Mouse (Mus musculus): ENCODE results near the gene Tmem72.

DNA sequence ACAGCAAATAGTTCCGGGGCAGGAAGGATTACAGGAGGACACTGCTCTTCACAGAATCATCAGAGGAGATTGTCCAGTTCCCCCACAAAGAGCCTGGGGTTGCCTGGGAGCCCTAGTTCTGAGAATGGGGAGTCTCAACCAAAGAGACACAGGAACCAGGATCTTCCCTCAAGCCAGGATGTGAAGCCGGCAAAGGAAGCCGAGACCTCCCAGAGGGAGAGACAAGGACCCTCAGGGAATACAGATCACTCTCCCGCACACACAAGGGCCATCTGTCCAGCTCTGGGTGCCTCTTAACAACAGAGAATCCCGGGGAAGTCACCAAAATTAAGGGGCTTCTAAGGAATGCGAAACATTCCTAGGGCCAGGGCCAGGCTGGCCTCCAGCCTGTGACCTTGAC lies 39.4 kb downstream of the Tmem72 start:
- TF ChIP-seq CTCF (IDR thresholded peaks at IDR 0.05) (no peak), EP300 (IDR thresholded peaks at IDR 0.05; ENCODE audit: insufficient read depth, low read depth, low read length) (no peak), POLR2A (IDR thresholded peaks at IDR 0.05; ENCODE audit: insufficient read depth, low read depth, low read length) (no peak)
